Mouse (Mus musculus) olfactory bulb, adult 2 months (tissue): Measurements from ENCODE around the gene Crocc.

ENCODE experiments used
- CTCF ChIP-seq: fragments of 200-500 bp; IDR thresholded peaks from 2 replicates; pipeline ENCODE4 v1.5.1; 2012; ENCODE audit warnings: low read depth, mild to moderate bottlenecking, low read length, moderate library complexity; ENCODE audit not compliant: insufficient read depth
- POLR2A ChIP-seq: fragments of 200-500 bp; IDR thresholded peaks from 2 replicates; pipeline ENCODE4 v1.6.1; 2012; ENCODE audit warnings: mild to moderate bottlenecking, low read depth, low read length, moderate library complexity; ENCODE audit not compliant: insufficient read depth

- TF ChIP-seq POLR2A (no peak), CTCF (no peak)
Observed at GRCm38 (mm10) chr4:141048810-141049475, 11.4 kb downstream of the Crocc start.
